Mouse (Mus musculus) CH12.LX (cell line): ENCODE measurements at regions not wholly inside any gene's neighbourhood (a gene's known extent, or its start where the extent isn't known, plus 50 kb on each side); places are given as distances from the start of the nearest gene placed in this dataset.

ENCODE experiments used
- DNase-seq: peaks from one replicate; pipeline ENCODE4 v3.0.0-alpha.2; 2013; ENCODE audit errors: extremely low read depth
- H3K27ac ChIP-seq: 2 replicates; pipeline ENCODE4 v1.5.1; 2012; ENCODE audit warnings: low read depth, mild to moderate bottlenecking, control low read depth, moderate library complexity; ENCODE audit not compliant: insufficient read depth
- H3K27me3 ChIP-seq: replicated peaks from 2 replicates; pipeline ENCODE3; 2012; ENCODE audit warnings: inconsistent platforms
- H3K36me3 ChIP-seq, 2 experiments: replicated peaks in 1 of 2; 2 replicates each; pipeline versions ENCODE3 to v1.6.1; 2012; ENCODE audit warnings: inconsistent platforms in 1 of 2, low read length in 1 of 2, mild to moderate bottlenecking in 1 of 2, mixed read lengths in 1 of 2, moderate library complexity in 1 of 2; ENCODE audit not compliant: control insufficient read depth in 1 of 2, insufficient read depth in 1 of 2
- H3K4me1 ChIP-seq, 2 experiments: 2 replicates each; pipeline ENCODE4 v1.6.1; 2012; ENCODE audit warnings: inconsistent platforms in 1 of 2, moderate library complexity in 1 of 2; ENCODE audit not compliant: insufficient read depth in 2 of 2, control insufficient read depth in 1 of 2
- H3K4me2 ChIP-seq: 2 replicates; pipeline ENCODE4 v1.6.1; 2012; ENCODE audit warnings: low read depth, mild to moderate bottlenecking, control low read depth; ENCODE audit not compliant: poor library complexity, insufficient read depth, severe bottlenecking
- H3K4me3 ChIP-seq, 3 experiments: fragments of 150-350 bp in 1 of 3; sonication (generic) in 1 of 3; replicated peaks in 1 of 3; 2 replicates each; pipeline versions ENCODE3 to v1.5.1; 2011 to 2012; ENCODE audit warnings: low read depth in 2 of 3, low read length in 2 of 3, mild to moderate bottlenecking in 2 of 3, moderate library complexity in 2 of 3, control low read depth in 1 of 3, improper control_type of control experiment in 1 of 3, inconsistent platforms in 1 of 3, mixed read lengths in 1 of 3; ENCODE audit not compliant: poor library complexity in 1 of 3
- H3K79me2 ChIP-seq: replicated peaks from 2 replicates; pipeline ENCODE4 v1.6.1; 2012; ENCODE audit warnings: mild to moderate bottlenecking, moderate library complexity; ENCODE audit not compliant: control insufficient read depth, poor library complexity, insufficient read depth, severe bottlenecking; ENCODE audit errors: extremely low read depth
- H3K9ac ChIP-seq: 2 replicates; pipeline ENCODE4 v1.6.1; 2012; ENCODE audit warnings: low read depth, mild to moderate bottlenecking, control low read depth, moderate library complexity; ENCODE audit not compliant: insufficient read depth
- H3K9me3 ChIP-seq: replicated peaks from 2 replicates; pipeline ENCODE3; 2012; ENCODE audit warnings: low read length, inconsistent platforms, mixed read lengths
- CHD1 ChIP-seq: IDR thresholded peaks from 2 replicates; pipeline ENCODE4 v1.6.1; 2012; ENCODE audit warnings: low read depth, low read length, improper control_type of control experiment, inconsistent platforms
- ELF1 ChIP-seq: IDR thresholded peaks from 2 replicates; pipeline ENCODE4 v1.6.1; 2014; ENCODE audit warnings: low read depth, mild to moderate bottlenecking, inconsistent platforms, low read length, improper control_type of control experiment
- EP300 ChIP-seq: IDR thresholded peaks from 2 replicates; pipeline ENCODE4 v1.6.1; 2011; ENCODE audit warnings: low read length, improper control_type of control experiment
- GABPA ChIP-seq: IDR thresholded peaks from 2 replicates; pipeline ENCODE4 v1.6.1; 2012; ENCODE audit warnings: low read depth, low read length, improper control_type of control experiment, inconsistent platforms; ENCODE audit not compliant: insufficient replicate concordance
- JUN ChIP-seq: IDR thresholded peaks from 2 replicates; pipeline ENCODE4 v1.6.1; 2011; ENCODE audit warnings: low read depth, mild to moderate bottlenecking, low read length, improper control_type of control experiment, moderate library complexity; ENCODE audit not compliant: insufficient read depth
- MEF2A ChIP-seq: IDR thresholded peaks from 2 replicates; pipeline ENCODE4 v1.6.1; 2014; ENCODE audit warnings: low read depth, mild to moderate bottlenecking, inconsistent platforms, low read length, improper control_type of control experiment, borderline replicate concordance
- MYC ChIP-seq: IDR thresholded peaks from 2 replicates; pipeline ENCODE4 v1.6.1; 2011; ENCODE audit warnings: low read depth, mild to moderate bottlenecking, improper control_type of control experiment, low read length
- NELFE ChIP-seq: IDR thresholded peaks from 2 replicates; pipeline ENCODE4 v1.6.1; 2011; ENCODE audit warnings: low read depth, low read length, improper control_type of control experiment
- NRF1 ChIP-seq: IDR thresholded peaks from 2 replicates; pipeline ENCODE4 v1.6.1; 2014; ENCODE audit warnings: low read depth, mild to moderate bottlenecking, inconsistent platforms, low read length, improper control_type of control experiment, moderate library complexity
- RAD21 ChIP-seq: IDR thresholded peaks from 2 replicates; pipeline ENCODE4 v1.6.1; 2011; ENCODE audit warnings: low read depth, mild to moderate bottlenecking, low read length, improper control_type of control experiment, moderate library complexity
- SMC3 ChIP-seq: IDR thresholded peaks from 2 replicates; pipeline ENCODE4 v1.6.1; 2011; ENCODE audit warnings: low read depth, low read length, improper control_type of control experiment
- TBP ChIP-seq: conservative IDR thresholded peaks from 2 replicates; pipeline ENCODE4 v1.6.1; 2011; ENCODE audit warnings: low read depth, low read length, improper control_type of control experiment
- TCF12 ChIP-seq: IDR thresholded peaks from 2 replicates; pipeline ENCODE4 v1.6.1; 2014; ENCODE audit warnings: low read depth, mild to moderate bottlenecking, inconsistent platforms, low read length, improper control_type of control experiment
- USF1 ChIP-seq: IDR thresholded peaks from 2 replicates; pipeline ENCODE4 v1.6.1; 2014; ENCODE audit warnings: low read depth, mild to moderate bottlenecking, inconsistent platforms, low read length, improper control_type of control experiment
- USF2 ChIP-seq: conservative IDR thresholded peaks from 2 replicates; pipeline ENCODE4 v1.6.1; 2011; ENCODE audit warnings: low read depth, low read length, improper control_type of control experiment
- ZKSCAN1 ChIP-seq: IDR thresholded peaks from 2 replicates; pipeline ENCODE4 v1.6.1; 2012; ENCODE audit warnings: low read depth, inconsistent platforms, low read length, improper control_type of control experiment, borderline replicate concordance
- ZMIZ1 ChIP-seq: IDR thresholded peaks from 2 replicates; pipeline ENCODE4 v1.6.1; 2012; ENCODE audit warnings: low read depth, mild to moderate bottlenecking, inconsistent platforms, low read length, improper control_type of control experiment
- ZNF384 ChIP-seq: IDR thresholded peaks from 2 replicates; pipeline ENCODE4 v1.6.1; 2012; ENCODE audit warnings: low read depth, low read length, improper control_type of control experiment, inconsistent platforms
- dilution Hi-C: fragments of 300-500 bp; cut with MboI; formaldehyde crosslinking; loops from 2 replicates; pipeline ENCODE4 v1.14.3; 2020; ENCODE audit warnings: low sequenced_read_pairs; ENCODE audit not compliant: extremely low pct_unique_long_range_greater_than_20kb, extremely low pct_ligation_motif_present
- in situ Hi-C: fragments of 300-500 bp; cut with MboI; formaldehyde crosslinking; loops from 3 replicates; pipeline ENCODE4 v1.14.3; 2019; ENCODE audit warnings: low sequenced_read_pairs, low pct_ligation_motif_present, low pct_unique_long_range_greater_than_20kb, mixed read lengths

DNA sequence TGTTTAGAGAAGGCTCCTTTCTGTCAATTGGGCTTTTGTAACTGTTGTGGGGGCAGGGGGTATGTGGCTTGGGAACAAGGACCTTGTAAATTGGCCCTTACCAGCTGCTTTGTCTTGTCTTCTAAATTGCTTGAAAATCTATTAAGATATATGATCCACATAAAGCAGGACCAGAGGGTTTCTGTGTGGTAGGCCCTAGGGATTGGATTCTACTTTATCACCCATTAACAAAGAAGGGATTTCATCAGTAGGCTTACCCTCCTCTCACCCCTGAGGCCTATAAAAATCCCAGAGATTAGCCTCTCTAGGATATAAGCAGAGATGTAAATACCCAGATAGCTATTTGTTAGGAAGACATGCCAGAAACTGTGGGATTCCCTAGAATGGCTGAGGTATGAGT lies 132.3 kb upstream of the Chl1 start:
- Histone ChIP-seq H3K36me3 (no peaks in the 10 kb centered on the region), H3K4me3 (no peak overlapping the region), H3K27me3 (no peaks in the 10 kb centered on the region), H3K9me3 (peaks cover 44% of the 10 kb centered on the region), H3K79me2 (no peaks in the 10 kb centered on the region), H3K27ac (no peak overlapping the region), H3K4me1 (no peaks in the 10 kb centered on the region), H3K9ac (no peak overlapping the region), H3K4me2 (no peak overlapping the region)
- dilution Hi-C loops: no loop called here
- no peak for TF ChIP-seq GABPA
- no peak for TF ChIP-seq RAD21
- TF ChIP-seq SMC3: no peak
- TF ChIP-seq ZKSCAN1: no peak
- no peak for TF ChIP-seq EP300
- no peak for TF ChIP-seq ELF1
- TF ChIP-seq ZMIZ1: no peak
- no peak for TF ChIP-seq CHD1
- no peak for TF ChIP-seq NELFE
- TF ChIP-seq MEF2A: no peak
- no peak for TF ChIP-seq JUN
- no peak for TF ChIP-seq MYC
- TF ChIP-seq TBP: no peak
- no peak for TF ChIP-seq USF1
- no peak for DNase-seq
- in situ Hi-C loops: no loop called here

- no peak for DNase-seq
- dilution Hi-C loops (no loop called here), in situ Hi-C loops (no loop called here)
- no peak for TF ChIP-seq ZKSCAN1
- no peak for TF ChIP-seq NRF1
- TF ChIP-seq RAD21: no peak
- TF ChIP-seq ZNF384: no peak
- no peak for TF ChIP-seq USF2
- TF ChIP-seq MYC: no peak
- TF ChIP-seq TCF12: no peak
- no peak for TF ChIP-seq ZMIZ1
- TF ChIP-seq NELFE: no peak
- H3K36me3 ChIP-seq: no peaks in the 10 kb centered on the region
- H3K9me3 ChIP-seq: peaks cover 38% of the 10 kb centered on the region
- H3K4me3 ChIP-seq: no peak overlapping the region
- H3K4me1 ChIP-seq: no peaks in the 10 kb centered on the region
- H3K27me3 ChIP-seq: no peaks in the 10 kb centered on the region
- no peak overlapping the region for H3K27ac ChIP-seq
- no peak overlapping the region for H3K4me2 ChIP-seq
- no peaks in the 10 kb centered on the region for H3K79me2 ChIP-seq
- H3K9ac ChIP-seq: no peak overlapping the region
Observed at GRCm38 (mm10) chr6:103381030-103381429, 129.4 kb upstream of the Chl1 start.
